8 mouse cellular contexts compared by ENCODE assay signal in genomic region chr10:127211414-127211854, GRCm38 (mm10). TPM values are rescaled to one million over a fixed set of nuclear protein-coding genes. Genes with fewer than 3 reads are reported as not detected.
A peak's percentile ranks its signal among the peaks of the same experiment; 100 is the strongest.
DNase-seq lines count a peak whose midpoint lies in the region; ATAC-seq lines count a peak whose summit lies in the region.

Gene Pip4k2c (minus strand): TSS chr10:127211585.

- peaks cover 23% of the 10 kb centered on the region for H3K36me3 ChIP-seq in hindbrain, embryonic 14.5 days (replicated peaks; ENCODE audit: control insufficient read depth, insufficient read depth)

- H3K9me3 ChIP-seq in hindbrain, embryonic 14.5 days (ENCODE audit: control insufficient read depth, low read length) = no peaks in the 10 kb centered on the region

- H3K4me1 ChIP-seq in hindbrain, embryonic 14.5 days (replicated peaks; ENCODE audit: control insufficient read depth, insufficient read depth, low read length) = peaks cover 17% of the 10 kb centered on the region

- H3K27me3 ChIP-seq in hindbrain, embryonic 14.5 days (ENCODE audit: control insufficient read depth, insufficient read depth, low read length) = no peaks in the 10 kb centered on the region

- ATAC-seq in hindbrain, embryonic 14.5 days (ENCODE audit: low FRiP score) = peak; percentile 95

- peak; percentile 97 for DNase-seq in ZHBTc4 (ENCODE audit: low read depth, low spot score)
- DNase-seq in cerebellum, postnatal 4 days (ENCODE audit: low spot score in 2 of 2) = peak; percentile 70 to 77
- peak; percentile 88 to 93 for DNase-seq in frontal cortex, postnatal 36 days (ENCODE audit: low spot score in 2 of 2)
- peak; percentile 83 for DNase-seq in hindbrain, embryonic 14.5 days (ENCODE audit: low spot score)
- peak; percentile 91 to 95 for DNase-seq in left cerebral cortex, adult 18-20 months (ENCODE audit: low spot score in 2 of 2)
- peak; percentile 92 to 95 for DNase-seq in lung, postnatal 4 days
- DNase-seq in retina, postnatal 7 days (ENCODE audit: low read depth, low spot score) = peak; percentile 74
- peak; percentile 91 to 92 for DNase-seq in urinary bladder, adult 18-20 months (ENCODE audit: low spot score in 2 of 2)

- peak within 1 kb of the TSS; percentile 73 for H3K4me3 ChIP-seq in hindbrain, embryonic 14.5 days (replicated peaks; ENCODE audit: low read length)

- 0 out of 2 replicates have a peak within 1 kb of the TSS, but pooled peaks have one; percentile 0 for H3K27ac ChIP-seq in hindbrain, embryonic 14.5 days

- under 1% methylated on average over 47 of the region's 47 CpGs for WGBS in hindbrain, embryonic 14.5 days

- peak within 1 kb of the TSS; percentile 75 for H3K9ac ChIP-seq in hindbrain, embryonic 14.5 days

- peak within 1 kb of the TSS; percentile 89 for H3K4me2 ChIP-seq in hindbrain, embryonic 14.5 days (replicated peaks)

RNA-seq across cellular contexts. Expression of gene Pip4k2c, which starts in this region (rescaled TPM):
- polyA plus RNA-seq in hindbrain, embryonic 14.5 days (2014; fragmentation: Nextera tagmentation; extraction: Ambion mirVana) = 16.8 and 17.1 TPM in 2 replicates
- total RNA-seq in left cerebral cortex, adult 18-20 months (2021) = 100 to 1,000 TPM; 116 to 121 TPM

Comparison
In these comparisons a context has a peak if more than half of its experiments do, and no peak if none do; other contexts are left out.
1. Peak in every context shown above with its lines: DNase-seq, ATAC-seq, H3K4me3 ChIP-seq and H3K27ac ChIP-seq.